Mouse (Mus musculus) CH12.LX (cell line): ENCODE measurements around the gene Eps15l1. TPM values are rescaled to one million over a fixed set of nuclear protein-coding genes. Genes with fewer than 3 reads are reported as not detected.

Source experiments
- DNase-seq: peaks from one replicate; pipeline ENCODE4 v3.0.0-alpha.2; 2013; ENCODE audit errors: extremely low read depth
- H3K27ac ChIP-seq: 2 replicates; pipeline ENCODE4 v1.5.1; 2012; ENCODE audit warnings: low read depth, mild to moderate bottlenecking, control low read depth, moderate library complexity; ENCODE audit not compliant: insufficient read depth
- H3K27me3 ChIP-seq: replicated peaks from 2 replicates; pipeline ENCODE3; 2012; ENCODE audit warnings: inconsistent platforms
- H3K36me3 ChIP-seq, 2 experiments: replicated peaks in 1 of 2; 2 replicates each; pipeline versions ENCODE3 to v1.6.1; 2012; ENCODE audit warnings: inconsistent platforms in 1 of 2, low read length in 1 of 2, mild to moderate bottlenecking in 1 of 2, mixed read lengths in 1 of 2, moderate library complexity in 1 of 2; ENCODE audit not compliant: control insufficient read depth in 1 of 2, insufficient read depth in 1 of 2
- H3K4me1 ChIP-seq, 2 experiments: 2 replicates each; pipeline ENCODE4 v1.6.1; 2012; ENCODE audit warnings: inconsistent platforms in 1 of 2, moderate library complexity in 1 of 2; ENCODE audit not compliant: insufficient read depth in 2 of 2, control insufficient read depth in 1 of 2
- H3K4me2 ChIP-seq: 2 replicates; pipeline ENCODE4 v1.6.1; 2012; ENCODE audit warnings: low read depth, mild to moderate bottlenecking, control low read depth; ENCODE audit not compliant: poor library complexity, insufficient read depth, severe bottlenecking
- H3K4me3 ChIP-seq, 3 experiments: fragments of 150-350 bp in 1 of 3; sonication (generic) in 1 of 3; replicated peaks in 1 of 3; 2 replicates each; pipeline versions ENCODE3 to v1.5.1; 2011 to 2012; ENCODE audit warnings: low read depth in 2 of 3, low read length in 2 of 3, mild to moderate bottlenecking in 2 of 3, moderate library complexity in 2 of 3, control low read depth in 1 of 3, improper control_type of control experiment in 1 of 3, inconsistent platforms in 1 of 3, mixed read lengths in 1 of 3; ENCODE audit not compliant: poor library complexity in 1 of 3
- H3K79me2 ChIP-seq: replicated peaks from 2 replicates; pipeline ENCODE4 v1.6.1; 2012; ENCODE audit warnings: mild to moderate bottlenecking, moderate library complexity; ENCODE audit not compliant: control insufficient read depth, poor library complexity, insufficient read depth, severe bottlenecking; ENCODE audit errors: extremely low read depth
- H3K9ac ChIP-seq: 2 replicates; pipeline ENCODE4 v1.6.1; 2012; ENCODE audit warnings: low read depth, mild to moderate bottlenecking, control low read depth, moderate library complexity; ENCODE audit not compliant: insufficient read depth
- H3K9me3 ChIP-seq: replicated peaks from 2 replicates; pipeline ENCODE3; 2012; ENCODE audit warnings: low read length, inconsistent platforms, mixed read lengths
- BHLHE40 ChIP-seq: IDR thresholded peaks from 2 replicates; pipeline ENCODE4 v1.6.1; 2011; ENCODE audit warnings: mild to moderate bottlenecking, low read depth, low read length, improper control_type of control experiment
- E2F4 ChIP-seq: IDR thresholded peaks from 2 replicates; pipeline ENCODE4 v1.6.1; 2011; ENCODE audit warnings: low read depth, low read length, improper control_type of control experiment; ENCODE audit not compliant: insufficient replicate concordance
- ELF1 ChIP-seq: IDR thresholded peaks from 2 replicates; pipeline ENCODE4 v1.6.1; 2014; ENCODE audit warnings: low read depth, mild to moderate bottlenecking, inconsistent platforms, low read length, improper control_type of control experiment
- EP300 ChIP-seq: IDR thresholded peaks from 2 replicates; pipeline ENCODE4 v1.6.1; 2011; ENCODE audit warnings: low read length, improper control_type of control experiment
- ETS1 ChIP-seq: conservative IDR thresholded peaks from 2 replicates; pipeline ENCODE4 v1.6.1; 2012; ENCODE audit warnings: low read depth, mild to moderate bottlenecking, inconsistent platforms, low read length, improper control_type of control experiment, moderate library complexity
- HCFC1 ChIP-seq: IDR thresholded peaks from 2 replicates; pipeline ENCODE4 v1.6.1; 2012; ENCODE audit warnings: low read depth, mild to moderate bottlenecking, inconsistent platforms, low read length, improper control_type of control experiment
- IRF4 ChIP-seq: IDR thresholded peaks from 2 replicates; pipeline ENCODE4 v1.6.1; 2014; ENCODE audit warnings: low read depth, mild to moderate bottlenecking, inconsistent platforms, low read length, improper control_type of control experiment
- MAFK ChIP-seq: IDR thresholded peaks from 2 replicates; pipeline ENCODE4 v1.6.1; 2011; ENCODE audit warnings: low read length, improper control_type of control experiment; ENCODE audit not compliant: insufficient replicate concordance
- MEF2A ChIP-seq: IDR thresholded peaks from 2 replicates; pipeline ENCODE4 v1.6.1; 2014; ENCODE audit warnings: low read depth, mild to moderate bottlenecking, inconsistent platforms, low read length, improper control_type of control experiment, borderline replicate concordance
- MXI1 ChIP-seq: IDR thresholded peaks from 2 replicates; pipeline ENCODE4 v1.6.1; 2011; ENCODE audit warnings: mild to moderate bottlenecking, low read depth, low read length, improper control_type of control experiment
- NELFE ChIP-seq: IDR thresholded peaks from 2 replicates; pipeline ENCODE4 v1.6.1; 2011; ENCODE audit warnings: low read depth, low read length, improper control_type of control experiment
- RCOR1 ChIP-seq: conservative IDR thresholded peaks from 2 replicates; pipeline ENCODE4 v1.6.1; 2012; ENCODE audit warnings: low read depth, mild to moderate bottlenecking, inconsistent platforms, low read length, improper control_type of control experiment
- SIN3A ChIP-seq: IDR thresholded peaks from 2 replicates; pipeline ENCODE4 v1.6.1; 2012; ENCODE audit warnings: low read length, improper control_type of control experiment, inconsistent platforms
- TCF12 ChIP-seq: IDR thresholded peaks from 2 replicates; pipeline ENCODE4 v1.6.1; 2014; ENCODE audit warnings: low read depth, mild to moderate bottlenecking, inconsistent platforms, low read length, improper control_type of control experiment
- ZKSCAN1 ChIP-seq: IDR thresholded peaks from 2 replicates; pipeline ENCODE4 v1.6.1; 2012; ENCODE audit warnings: low read depth, inconsistent platforms, low read length, improper control_type of control experiment, borderline replicate concordance
- ZMIZ1 ChIP-seq: IDR thresholded peaks from 2 replicates; pipeline ENCODE4 v1.6.1; 2012; ENCODE audit warnings: low read depth, mild to moderate bottlenecking, inconsistent platforms, low read length, improper control_type of control experiment
- ZNF384 ChIP-seq: IDR thresholded peaks from 2 replicates; pipeline ENCODE4 v1.6.1; 2012; ENCODE audit warnings: low read depth, low read length, improper control_type of control experiment, inconsistent platforms
- dilution Hi-C: fragments of 300-500 bp; cut with MboI; formaldehyde crosslinking; loops from 2 replicates; pipeline ENCODE4 v1.14.3; 2020; ENCODE audit warnings: low sequenced_read_pairs; ENCODE audit not compliant: extremely low pct_unique_long_range_greater_than_20kb, extremely low pct_ligation_motif_present
- in situ Hi-C: fragments of 300-500 bp; cut with MboI; formaldehyde crosslinking; loops from 3 replicates; pipeline ENCODE4 v1.14.3; 2019; ENCODE audit warnings: low sequenced_read_pairs, low pct_ligation_motif_present, low pct_unique_long_range_greater_than_20kb, mixed read lengths
- polyA plus RNA-seq: library from polyadenylated mRNA; unstranded; fragments of >175 nt; gene quantifications from 2 replicates; pipeline ENCODE4 v1.2.1, GENCODE M21; 2012; ENCODE audit warnings: low read depth; ENCODE audit not compliant: insufficient read length
- total RNA-seq, 2 experiments: library from RNA; depleted of rRNA; stranded (reverse); fragments of 300-350 nt in 1 of 2; fragments of >200 nt in 1 of 2; gene quantifications; 2 replicates each; pipeline ENCODE4 v1.2.3; 2012 to 2014

Gene Eps15l1
- total and polyA plus RNA-seq, 3 experiments, result 21.7 to 49.4 (median 25.6) TPM

GRCm38 (mm10) chr8:72350727-72351126, 70.5 kb downstream of the Eps15l1 start:
- H3K4me1 ChIP-seq, result peaks cover 5 to 78% of the 10 kb centered on the region in 2 experiments
- H3K36me3 ChIP-seq, result peaks cover 6 to 65% of the 10 kb centered on the region in 2 experiments
- H3K4me2 ChIP-seq, result peak overlapping the region; percentile 12; the same call in 1 of the 2 replicates
- dilution Hi-C loops, result no loop called here
- in situ Hi-C loops, result no loop called here
- TF ChIP-seq ETS1 (peak; percentile 51; the same call in 1 of the 2 replicates), ZNF384 (peak; percentile 99), MXI1 (no peak), ZKSCAN1 (0 out of 2 replicates have a peak, but pooled peaks have one; percentile 12), MEF2A (peak; percentile 50; the same call in 1 of the 2 replicates), ZMIZ1 (no peak), RCOR1 (no peak), EP300 (peak; percentile 54), MAFK (peak; percentile 90; the same call in 1 of the 2 replicates), E2F4 (no peak), NELFE (no peak), ELF1 (no peak), TCF12 (0 out of 2 replicates have a peak, but pooled peaks have one; percentile 20), SIN3A (no peak), IRF4 (peak; percentile 89), BHLHE40 (peak; percentile 81)
- TF ChIP-seq, all 38 proteins: peak for 9
- DNase-seq, result peak; percentile 67
- Histone ChIP-seq H3K4me3 (no peak overlapping the region), H3K9me3 (no peaks in the 10 kb centered on the region), H3K79me2 (no peaks in the 10 kb centered on the region), H3K27ac (no peak overlapping the region), H3K27me3 (no peaks in the 10 kb centered on the region), H3K9ac (no peak overlapping the region)

DNA sequence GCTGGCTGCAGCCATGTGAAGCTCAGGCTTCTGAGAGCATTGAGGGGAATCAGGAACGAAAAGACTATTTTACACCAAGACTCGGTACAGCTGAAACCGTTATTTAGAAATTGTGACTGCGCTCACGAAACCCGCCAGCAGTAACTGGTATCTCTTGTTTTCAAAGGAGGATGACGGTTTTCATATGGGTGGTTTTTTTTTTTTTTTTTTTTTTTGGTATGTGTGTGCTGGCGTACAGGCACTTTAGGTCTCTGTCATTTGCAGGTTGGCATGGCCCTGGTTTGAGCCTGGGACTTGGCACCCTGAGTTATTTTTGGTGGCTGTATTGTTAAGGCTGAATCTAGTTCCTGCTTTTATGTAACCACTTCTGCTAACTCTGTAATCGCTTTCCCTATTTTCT, 71.4 kb downstream of the Eps15l1 start:
- peaks cover 5 to 71% of the 10 kb centered on the region in 2 experiments for H3K4me1 ChIP-seq
- in situ Hi-C loops, result no loop called here
- DNase-seq, result no peak

More for the DNA sequence above, 71.4 kb downstream of the Eps15l1 start:
- dilution Hi-C loops, result no loop called here
- Histone ChIP-seq H3K4me3 (no peak overlapping the region), H3K27ac (no peak overlapping the region), H3K79me2 (no peaks in the 10 kb centered on the region), H3K4me2 (no peak overlapping the region), H3K9ac (no peak overlapping the region), H3K36me3 (peaks cover 12 to 65% of the 10 kb centered on the region in 2 experiments), H3K27me3 (no peaks in the 10 kb centered on the region), H3K9me3 (no peaks in the 10 kb centered on the region)
- peak; percentile 67 for TF ChIP-seq ZNF384
- TF ChIP-seq HCFC1, result no peak
